Mouse (Mus musculus): ENCODE data around the gene Eddm3b.

GRCm38 (mm10) chr14:51095736-51096524 is 18.3 kb upstream of the Eddm3b start:
- TF ChIP-seq TBP (IDR thresholded peaks at IDR 0.05; ENCODE audit: low read depth, low read length) (no peak), POLR2A (IDR thresholded peaks at IDR 0.05; ENCODE audit: control insufficient read depth in 1 of 2, insufficient read depth in 1 of 2, low read depth in 1 of 2, low read length in 2 of 2, poor library complexity in 1 of 2) (no peak), HCFC1 (IDR thresholded peaks at IDR 0.05; ENCODE audit: low read depth, low read length) (no peak), MAFK (IDR thresholded peaks at IDR 0.05; ENCODE audit: borderline replicate concordance, low read depth, low read length) (no peak), CTCF (IDR thresholded peaks at IDR 0.05 in 2 of 3, conservative IDR thresholded peaks at IDR 0.05 in 1 of 3; ENCODE audit: control insufficient read depth in 1 of 3, insufficient read depth in 1 of 3, low read depth in 2 of 3, low read length in 3 of 3, poor library complexity in 1 of 3, severe bottlenecking in 1 of 3) (no peak), TCF12 (IDR thresholded peaks at IDR 0.05; ENCODE audit: low read depth, low read length) (no peak)

Data from MEL (cell line).